Mouse (Mus musculus) urinary bladder, postnatal 36 days (tissue): Measurements from ENCODE around the gene Meis2.

Source experiments
- DNase-seq, 2 experiments: peaks; one replicate each; pipeline ENCODE4 v3.0.0; 2022; ENCODE audit warnings: low spot score in 2 of 2, mixed read lengths in 1 of 2

Gene Meis2

GRCm38 (mm10) chr2:115857123-115858080, 208.2 kb downstream of the Meis2 start:
- no peak for DNase-seq

- no peak for DNase-seq
These were observed 209.1 kb downstream of the Meis2 start for GRCm38 (mm10) chr2:115856401-115857073.

- peak; percentile 72 to 85 for DNase-seq
These were observed 209.9 kb downstream of the Meis2 start for GRCm38 (mm10) chr2:115855511-115856400.

- no peak for DNase-seq
These were observed 210.8 kb downstream of the Meis2 start for GRCm38 (mm10) chr2:115854828-115855311.

- no peak for DNase-seq
These were observed 211.4 kb downstream of the Meis2 start for GRCm38 (mm10) chr2:115854007-115854827.

- DNase-seq, result no peak
These were observed 212.4 kb downstream of the Meis2 start for GRCm38 (mm10) chr2:115853221-115853620.

- DNase-seq, result peak in 1 of 2 experiments; percentile 33
These were observed 213.0 kb downstream of the Meis2 start for GRCm38 (mm10) chr2:115852615-115853014.

- DNase-seq, result no peak
These were observed 213.5 kb downstream of the Meis2 start for GRCm38 (mm10) chr2:115852109-115852508.

- DNase-seq, result no peak
These were observed 214.7 kb downstream of the Meis2 start for GRCm38 (mm10) chr2:115850961-115851360.

GRCm38 (mm10) chr2:115842821-115843220, 222.8 kb downstream of the Meis2 start:
- no peak for DNase-seq

- no peak for DNase-seq
These were observed 229.6 kb downstream of the Meis2 start for GRCm38 (mm10) chr2:115836034-115836433.

GRCm38 (mm10) chr2:115822361-115822760, 243.3 kb downstream of the Meis2 start:
- no peak for DNase-seq

- no peak for DNase-seq
These were observed 247.7 kb downstream of the Meis2 start for GRCm38 (mm10) chr2:115817959-115818358.

GRCm38 (mm10) chr2:115813721-115814120, 251.9 kb downstream of the Meis2 start:
- DNase-seq, result no peak

GRCm38 (mm10) chr2:115813316-115813715, 252.3 kb downstream of the Meis2 start:
- no peak for DNase-seq
